Mouse (Mus musculus): ENCODE measurements at regions not wholly inside any gene's neighbourhood (a gene's known extent, or its start where the extent isn't known, plus 50 kb on each side); places are given as distances from the start of the nearest gene placed in this dataset.

DNA sequence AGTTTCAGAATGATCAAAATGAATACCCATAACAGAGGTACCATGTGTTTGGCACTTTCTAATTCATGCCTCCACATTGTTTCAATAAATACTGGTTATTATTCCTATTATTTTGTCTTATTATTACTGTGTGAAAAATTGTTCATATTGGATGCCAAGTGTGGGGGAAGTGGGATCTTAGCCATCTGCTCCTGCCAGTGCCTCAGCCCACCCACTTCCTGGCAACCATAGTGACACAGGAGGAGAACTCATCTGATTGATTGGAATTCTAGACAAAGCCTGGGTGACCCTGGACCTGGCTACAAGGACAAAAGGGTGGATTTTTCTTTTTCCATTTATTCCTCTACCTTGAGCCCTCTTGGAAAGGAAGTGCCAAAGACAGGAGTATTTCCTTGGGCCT, 2886.8 kb upstream of the Lrrc6 start:
- no peak for DNase-seq

DNA sequence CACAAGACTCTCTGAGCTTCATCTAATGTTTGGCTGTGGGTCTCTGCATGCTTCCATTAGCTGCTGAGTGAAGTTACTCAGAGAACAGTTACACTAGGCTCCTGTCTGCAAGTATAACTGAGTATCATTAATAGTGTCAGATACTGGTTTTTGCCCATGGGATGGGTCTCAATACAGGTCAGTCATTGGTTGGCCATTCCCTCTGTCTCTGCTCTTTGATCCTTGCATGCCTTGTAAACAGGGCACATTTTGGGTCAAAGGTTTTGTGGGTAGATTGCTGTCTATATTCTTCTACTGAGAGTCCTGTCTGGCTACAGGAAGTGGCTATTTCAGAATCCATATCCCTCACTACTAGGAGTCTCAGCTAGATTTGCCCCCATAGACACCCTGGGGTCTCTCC, 2864.7 kb upstream of the Lrrc6 start:
- no peak for DNase-seq

DNA sequence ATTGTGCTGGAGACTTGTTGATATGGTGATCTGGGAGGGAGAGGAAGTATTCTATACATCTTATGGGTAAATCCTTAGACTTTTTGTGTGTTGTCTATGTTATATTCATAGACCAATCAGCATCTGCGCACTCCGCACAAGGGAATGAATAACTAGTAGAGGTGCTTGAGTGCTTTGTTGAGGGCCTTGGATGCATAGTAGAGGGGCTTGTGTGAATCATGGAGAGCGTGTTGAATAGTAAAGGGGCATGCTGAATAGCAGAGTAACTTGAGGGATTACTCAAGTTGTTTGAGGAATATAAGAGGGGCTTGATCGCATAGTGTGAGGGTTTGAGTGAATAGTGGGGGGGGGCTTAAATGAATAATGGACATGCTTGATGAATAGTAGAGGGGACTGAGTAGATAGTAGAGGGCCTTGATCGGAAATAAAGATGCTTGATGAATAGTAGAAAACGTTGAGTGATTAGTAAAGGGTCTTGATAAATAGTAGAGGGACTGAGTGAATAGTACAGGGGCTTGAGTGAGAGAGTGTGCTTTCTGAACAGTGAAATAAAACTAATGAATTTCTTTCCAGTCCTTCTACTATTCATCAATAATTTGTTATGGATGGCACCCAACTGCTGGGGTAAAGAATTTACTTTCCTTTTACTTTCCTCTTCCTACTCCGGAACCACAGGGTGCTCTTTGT, 2849.5 kb upstream of the Lrrc6 start:
- no peak for DNase-seq

DNA sequence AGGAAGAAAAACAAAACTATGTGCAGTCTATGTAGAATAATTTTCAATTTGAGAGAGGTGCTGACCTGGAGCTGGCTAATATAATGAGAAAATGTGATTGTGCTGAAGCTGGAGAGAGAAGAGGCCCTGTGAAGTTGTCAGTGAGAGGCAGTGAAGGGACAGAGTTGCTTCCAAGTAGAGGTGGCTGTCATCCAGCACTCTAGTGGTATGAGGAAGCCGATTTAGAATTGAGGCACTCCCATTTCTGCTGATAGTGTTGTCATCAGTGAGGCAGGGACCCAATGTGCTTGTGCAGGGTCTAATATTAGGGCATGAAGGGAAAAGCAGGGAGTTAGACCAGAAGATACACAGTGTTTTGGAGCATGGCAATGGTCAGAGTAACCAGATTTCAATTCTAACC, 2845.4 kb upstream of the Lrrc6 start:
- no peak for DNase-seq

DNA sequence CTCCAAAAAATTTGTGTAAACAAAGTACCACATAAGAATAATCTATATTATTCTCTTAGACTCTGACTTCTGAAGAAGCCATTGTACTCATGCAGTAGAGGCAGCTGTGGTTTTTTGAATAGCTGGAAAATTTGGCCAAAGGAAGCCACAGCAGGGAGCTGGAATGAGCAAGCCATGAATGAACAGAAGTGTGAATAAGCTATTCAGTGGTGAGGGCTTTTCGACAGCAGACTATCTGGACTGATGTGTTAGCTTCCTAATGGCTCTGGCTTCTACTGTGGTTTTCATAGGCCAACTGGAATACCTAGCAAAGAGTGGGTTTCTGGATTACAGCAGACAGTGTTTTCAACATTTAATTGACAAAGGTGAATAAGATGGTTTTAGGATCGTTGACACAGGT, 2842.0 kb upstream of the Lrrc6 start:
- no peak for DNase-seq

DNA sequence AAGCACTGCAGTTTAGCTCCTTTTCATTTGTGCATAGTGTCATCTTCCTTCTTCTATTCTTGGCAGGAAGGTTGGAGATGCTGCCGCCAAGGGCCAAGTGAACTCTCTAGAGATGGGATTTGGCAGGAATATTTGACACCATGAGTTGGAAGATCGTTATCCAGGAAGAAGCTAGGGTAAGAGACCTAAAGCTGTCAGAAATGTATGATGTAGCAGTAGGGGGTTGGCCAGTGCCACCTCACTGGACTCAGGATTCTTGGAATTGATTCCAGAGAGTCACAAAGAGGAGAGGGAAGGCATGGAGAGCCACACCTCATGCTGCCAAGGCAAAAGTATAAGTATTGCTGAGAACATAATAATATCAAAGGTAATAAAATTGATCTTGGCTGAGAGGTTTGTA, 2835.8 kb upstream of the Lrrc6 start:
- DNase-seq: no peak

DNA sequence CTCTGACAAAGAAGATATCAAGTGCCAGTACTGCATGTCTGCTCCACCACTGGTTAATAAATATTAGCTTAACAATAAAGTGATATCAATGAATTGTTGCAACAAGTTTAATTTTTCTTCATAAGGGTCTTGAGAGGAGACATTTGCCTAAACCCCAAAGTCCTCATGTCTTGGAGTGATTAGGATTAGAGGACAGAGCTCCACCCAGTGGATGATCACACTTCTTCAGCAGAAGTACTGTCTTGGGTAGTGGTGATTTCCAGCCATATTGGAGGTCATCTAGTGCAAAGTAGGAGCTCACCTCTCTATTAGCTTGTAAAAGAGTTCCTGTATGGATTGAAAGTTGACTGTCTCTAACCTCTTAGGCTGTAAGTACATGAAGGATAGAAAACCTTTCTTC, 2825.8 kb upstream of the Lrrc6 start:
- no peak for DNase-seq

DNA sequence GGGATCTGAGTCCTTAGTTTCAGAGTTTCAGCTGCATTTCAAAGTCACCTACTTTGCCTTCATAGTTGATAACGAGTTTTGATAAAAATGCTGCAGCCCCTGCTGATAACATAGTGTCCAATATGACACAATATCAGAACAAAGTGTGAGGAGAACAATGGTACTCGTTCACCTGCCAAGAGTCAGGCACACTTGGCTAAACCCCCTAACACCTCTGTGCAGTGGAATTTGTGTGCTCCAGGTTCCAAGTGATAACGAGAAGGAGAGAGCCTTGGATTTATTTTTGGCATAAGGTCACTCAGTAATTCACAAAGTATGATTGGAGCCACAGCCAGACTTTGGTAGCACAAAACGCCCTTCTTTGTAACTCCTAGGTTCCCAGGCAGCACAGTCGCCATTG, 2802.4 kb upstream of the Lrrc6 start:
- no peak for DNase-seq

DNA sequence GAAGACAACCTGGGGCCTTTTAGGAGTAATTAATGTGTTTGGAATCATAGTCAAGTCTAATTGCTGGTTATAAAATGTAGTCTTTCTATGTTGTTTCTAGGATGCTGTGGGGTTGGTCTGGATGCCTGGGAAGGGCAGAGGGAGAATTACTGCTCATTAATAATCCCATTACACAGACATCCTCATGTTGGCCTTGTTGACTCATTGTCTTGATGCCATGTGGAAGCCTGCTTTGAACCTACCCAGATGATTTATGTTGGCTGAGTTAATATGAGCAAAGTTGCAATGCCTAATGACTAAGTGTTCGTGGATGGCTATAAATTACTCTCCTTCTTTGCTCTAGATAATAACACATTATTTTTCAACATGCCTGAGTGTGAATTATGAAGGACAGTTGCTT, 2790.6 kb upstream of the Lrrc6 start:
- DNase-seq: no peak

DNA sequence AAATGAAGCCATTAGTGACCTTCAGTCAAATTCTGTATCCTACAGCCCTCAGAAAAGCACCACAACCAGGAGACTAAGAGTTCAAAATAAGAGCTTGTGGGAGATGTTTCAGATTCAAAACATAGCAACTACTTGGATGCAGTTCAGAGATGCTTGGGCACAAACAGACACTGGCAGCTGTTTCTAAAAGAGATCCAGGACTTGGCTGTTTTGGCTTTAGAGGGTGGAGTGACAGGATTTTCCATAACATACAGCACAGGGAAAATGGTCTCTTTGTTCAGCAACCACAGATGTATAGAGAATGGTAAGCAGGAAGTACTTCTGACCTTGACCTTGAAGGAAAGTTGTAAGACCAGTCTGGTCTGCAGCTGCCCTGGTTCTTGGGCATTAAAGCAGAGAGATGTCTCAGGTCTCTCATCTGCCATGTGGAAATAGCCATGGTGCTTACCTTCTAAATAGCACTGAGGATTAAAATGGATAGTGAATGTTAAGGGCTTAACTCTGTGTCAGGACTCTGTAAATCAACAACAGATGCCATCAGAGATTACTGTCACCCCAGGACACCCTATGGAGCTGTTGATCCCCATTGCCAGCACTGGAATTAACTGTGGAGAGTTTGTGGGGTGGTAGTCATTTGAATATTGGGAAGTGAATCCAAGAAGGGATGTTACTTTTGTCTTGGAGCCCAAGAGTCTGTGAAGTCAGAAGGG, 2775.0 kb upstream of the Lrrc6 start:
- no peak for DNase-seq

DNA sequence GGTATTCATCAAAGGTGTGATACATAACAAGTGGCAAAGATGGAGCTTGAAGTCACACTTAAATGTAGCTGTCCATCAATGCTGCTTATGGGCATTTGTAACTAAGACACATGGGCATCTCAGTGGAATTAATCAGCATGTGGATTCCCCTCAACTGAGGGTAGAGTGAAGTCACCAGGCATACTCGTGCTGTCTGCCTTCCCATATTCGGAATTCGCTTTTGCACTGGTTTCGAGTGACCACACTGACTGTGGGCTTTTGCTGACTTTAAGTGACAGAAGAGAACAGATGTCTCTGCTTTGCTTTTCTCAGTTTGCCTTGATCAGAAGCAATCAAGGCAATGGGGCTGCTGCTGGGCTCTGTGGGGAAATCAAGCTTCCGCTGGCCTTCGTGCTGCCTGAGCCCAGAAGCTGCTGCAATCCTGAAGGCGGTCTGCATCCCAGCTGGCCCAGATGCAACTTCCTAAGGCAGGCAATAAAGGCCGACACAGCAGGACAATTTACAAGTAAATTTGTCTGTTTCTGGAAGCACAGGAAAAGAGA, 2773.6 kb upstream of the Lrrc6 start:
- peak; percentile 10 for DNase-seq

DNA sequence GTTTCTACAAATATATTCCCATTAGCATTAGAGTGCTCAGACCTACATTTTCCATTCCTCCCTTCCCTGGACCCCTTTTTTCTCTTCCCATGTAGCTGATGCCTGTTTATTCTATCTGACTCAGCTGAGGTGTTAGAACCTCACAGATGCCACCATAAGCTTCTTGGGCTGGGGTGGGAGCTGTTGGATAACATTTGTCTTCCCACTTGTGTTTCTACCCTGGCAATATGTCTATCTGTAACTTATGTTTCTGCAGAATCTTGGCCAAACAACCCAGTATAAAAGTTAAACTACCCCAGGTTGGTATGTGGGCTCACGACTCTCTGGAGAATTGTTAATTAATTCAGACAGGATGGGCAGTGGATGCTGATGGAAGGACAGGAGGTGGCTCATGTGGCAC, 2772.8 kb upstream of the Lrrc6 start:
- no peak for DNase-seq

DNA sequence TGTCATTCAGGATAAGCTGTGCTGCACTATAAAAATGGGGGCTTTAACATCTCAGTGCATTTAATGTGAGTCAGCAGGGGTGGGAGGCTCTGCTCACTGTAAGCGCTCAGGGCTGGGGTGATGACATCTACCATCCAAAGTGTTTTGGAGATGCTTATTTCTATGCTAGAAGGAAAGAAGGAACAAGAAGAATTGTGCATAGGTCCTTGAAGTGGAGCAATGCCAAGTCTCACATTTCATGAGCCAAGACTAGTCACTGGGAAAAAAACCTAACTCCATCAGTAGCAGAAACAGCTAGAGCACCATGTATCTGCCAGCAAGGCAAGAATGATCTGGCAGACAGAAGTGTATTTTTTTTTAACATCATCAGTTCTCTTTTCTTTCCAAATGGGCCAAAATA, 2761.2 kb upstream of the Lrrc6 start:
- DNase-seq: peak; percentile 32

DNA sequence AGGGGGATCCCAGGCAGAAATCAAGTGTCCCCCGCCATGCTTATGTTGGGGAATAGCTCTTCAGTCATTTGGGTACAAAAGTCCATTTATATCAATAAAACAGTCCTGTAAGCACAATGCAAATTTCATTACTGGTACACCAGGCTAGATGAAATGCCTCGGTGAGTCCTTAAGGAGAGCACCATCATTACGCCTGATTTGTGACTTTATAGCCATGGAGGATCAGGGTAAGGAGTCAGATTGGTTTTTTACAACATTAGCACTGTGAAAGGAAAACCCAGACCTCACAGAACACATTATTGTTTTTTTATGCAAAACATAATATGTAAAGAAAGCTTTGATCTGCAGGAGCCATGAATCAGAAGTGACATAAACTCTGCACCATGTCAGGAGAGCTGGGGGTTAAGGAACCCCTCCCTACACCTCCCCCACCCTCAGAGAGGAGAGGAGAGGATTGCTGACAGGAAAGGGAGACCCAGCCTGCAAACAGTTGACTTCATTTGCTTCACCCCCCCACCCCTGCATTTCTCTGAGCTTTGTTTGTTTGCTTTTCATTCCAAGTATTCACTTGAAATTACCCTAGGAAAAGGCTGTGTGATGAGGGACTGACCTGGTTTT, 2756.6 kb upstream of the Lrrc6 start:
- no peak for DNase-seq

DNA sequence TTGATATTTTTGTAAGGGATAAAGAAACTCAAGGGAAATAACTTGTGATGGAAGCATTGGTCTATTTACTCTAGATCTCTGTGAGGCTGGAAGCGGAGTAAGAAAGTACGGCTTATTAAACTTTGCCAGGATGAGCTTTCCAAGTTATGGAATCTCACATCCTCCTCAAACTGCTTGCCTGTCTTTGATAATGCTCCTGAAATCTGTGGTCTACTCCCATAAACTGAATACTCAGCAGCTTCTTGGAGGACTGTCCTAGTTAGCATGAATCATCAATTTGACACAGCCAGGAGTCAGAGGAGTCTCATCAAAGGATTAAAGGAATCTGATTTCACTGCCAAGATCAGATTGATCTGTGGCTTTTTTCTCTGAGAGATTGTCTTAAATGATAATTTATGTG, 2753.0 kb upstream of the Lrrc6 start:
- no peak for DNase-seq

DNA sequence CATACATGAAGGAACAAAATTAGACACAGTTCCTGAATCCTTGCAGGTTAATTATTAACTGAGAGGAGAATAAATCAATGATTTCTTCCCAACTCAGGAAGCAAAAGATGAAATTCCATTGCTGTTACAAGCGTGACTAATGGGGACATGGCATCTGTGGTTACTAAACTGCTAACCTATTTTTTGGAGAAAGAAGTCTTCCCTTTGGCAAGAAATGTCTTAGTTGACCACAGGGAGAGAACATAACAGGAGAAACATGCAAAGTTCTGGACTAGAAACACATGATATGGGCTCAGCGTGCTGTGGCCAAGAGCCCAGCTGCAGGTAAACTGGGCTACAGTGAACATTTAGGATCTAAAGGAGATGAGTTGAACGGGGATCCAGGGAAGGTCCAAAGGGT, 2751.4 kb upstream of the Lrrc6 start:
- no peak for DNase-seq

DNA sequence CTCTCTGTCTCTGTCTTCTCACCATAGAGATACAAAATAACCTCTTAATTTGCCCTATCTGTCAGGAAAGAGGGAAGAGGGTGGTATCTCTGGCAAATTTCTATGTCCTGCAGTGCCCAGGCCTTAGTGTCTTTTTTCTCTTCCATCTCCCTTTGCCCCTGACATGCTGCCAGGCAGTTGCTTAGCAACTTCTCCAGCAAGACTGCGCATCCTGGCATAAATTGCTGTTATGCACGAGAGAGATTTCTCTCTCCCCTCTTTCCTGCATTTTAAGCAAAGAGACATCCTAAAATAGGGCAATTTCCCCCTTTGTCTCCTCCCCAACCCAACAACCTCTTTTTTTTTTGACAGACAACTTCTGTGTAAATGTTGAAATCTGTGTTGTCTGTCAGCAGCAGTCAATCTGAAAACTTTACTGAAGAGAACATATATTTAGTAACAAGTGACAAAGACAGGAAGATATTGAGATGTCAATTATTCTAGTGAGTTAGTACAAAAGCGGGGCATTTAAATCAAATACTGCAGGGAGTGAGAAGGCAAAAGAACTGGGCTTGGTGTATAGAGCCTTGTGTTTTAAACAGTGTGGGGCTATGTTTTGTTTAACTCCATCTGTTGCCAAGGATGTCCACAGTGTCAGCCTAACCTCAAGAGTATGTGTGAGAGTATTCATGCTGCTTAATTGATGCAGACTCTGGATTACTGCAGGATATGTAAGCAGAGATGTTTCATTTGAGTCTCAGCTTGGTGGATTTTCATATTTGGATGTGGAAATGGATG, 2745.7 kb upstream of the Lrrc6 start:
- peak; percentile 28 for DNase-seq

DNA sequence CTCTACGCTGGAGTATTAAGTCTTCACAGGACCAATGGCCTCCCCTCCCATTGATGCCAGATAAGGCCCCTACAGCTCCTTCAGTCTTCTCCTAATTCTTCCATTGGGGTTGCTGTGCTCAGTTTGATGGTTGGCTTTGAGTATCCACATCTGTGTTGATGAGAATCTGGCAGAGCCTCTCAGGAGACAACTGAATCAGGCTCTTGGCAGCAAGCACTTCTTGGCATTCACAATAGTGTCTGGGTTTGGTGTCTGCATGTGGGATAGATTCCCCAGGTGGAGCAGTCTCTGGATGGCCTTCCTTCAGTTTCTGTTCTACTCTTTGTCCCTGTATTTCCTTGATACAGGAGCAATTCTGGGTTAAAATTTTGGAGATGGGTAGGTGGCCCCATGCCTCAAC, 2734.6 kb upstream of the Lrrc6 start:
- DNase-seq: peak; percentile 22

DNA sequence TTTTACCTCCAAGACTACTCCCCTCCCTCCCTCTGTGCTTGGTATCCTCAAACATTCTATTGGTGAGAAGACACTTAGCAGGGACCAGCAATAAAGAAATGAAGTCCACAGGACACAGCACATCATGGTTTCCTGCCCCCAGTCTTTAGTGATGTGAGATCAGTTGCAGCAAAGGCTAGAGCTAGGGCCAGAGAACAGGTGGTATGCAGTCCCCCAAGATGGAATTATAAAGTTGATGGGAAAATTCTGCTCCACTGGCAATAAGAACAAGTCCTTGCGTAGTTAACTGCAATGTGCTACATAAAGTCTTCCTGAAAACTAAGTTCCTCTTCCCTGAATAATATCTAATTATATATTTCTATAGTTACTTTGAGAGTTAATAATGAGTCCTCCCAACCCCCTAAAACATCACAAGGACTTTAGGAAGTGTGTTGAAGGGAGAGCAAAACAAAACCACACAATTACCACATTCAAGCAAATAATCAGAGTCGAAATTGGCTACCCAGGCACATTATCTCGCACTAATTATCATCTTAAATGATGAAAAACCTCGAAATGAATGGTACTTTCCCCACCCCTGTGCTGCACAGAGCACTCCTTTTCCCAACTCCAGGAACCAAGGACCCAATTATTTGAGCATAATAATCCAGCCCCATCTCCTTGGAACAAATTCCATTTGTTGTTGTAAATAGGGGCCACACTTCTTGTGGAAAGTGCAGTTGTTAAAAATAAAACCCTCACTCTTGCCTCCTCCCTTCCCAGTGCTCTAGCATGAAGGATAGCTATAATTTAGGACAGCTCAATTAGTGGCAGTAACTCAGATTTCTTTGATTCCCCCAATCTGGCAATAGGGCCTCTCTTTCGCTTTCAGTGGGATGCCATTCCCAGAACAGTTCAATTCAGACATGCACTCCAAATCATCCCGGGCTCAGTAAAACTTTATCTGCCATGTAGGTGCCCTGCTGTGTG, 2724.2 kb upstream of the Lrrc6 start:
- DNase-seq: no peak

DNA sequence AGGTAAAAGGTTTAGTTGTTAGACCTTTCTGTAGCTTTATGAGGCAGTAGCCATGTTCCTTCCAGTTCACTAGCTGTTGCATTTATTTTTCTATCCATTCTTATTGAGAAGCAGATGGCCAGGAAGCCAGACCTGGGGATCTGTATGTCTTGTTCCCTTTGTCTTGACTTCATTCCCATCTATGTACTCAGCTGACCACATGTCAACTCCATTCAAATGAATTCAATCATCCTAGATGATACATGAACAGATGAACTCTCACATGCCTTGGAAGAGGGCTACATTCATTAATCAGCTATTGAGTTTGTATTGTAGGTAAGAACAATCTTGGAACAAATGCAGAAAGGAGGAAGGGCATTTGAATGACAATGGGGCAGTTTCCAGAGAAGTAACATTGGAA, 2722.7 kb upstream of the Lrrc6 start:
- DNase-seq: no peak

DNA sequence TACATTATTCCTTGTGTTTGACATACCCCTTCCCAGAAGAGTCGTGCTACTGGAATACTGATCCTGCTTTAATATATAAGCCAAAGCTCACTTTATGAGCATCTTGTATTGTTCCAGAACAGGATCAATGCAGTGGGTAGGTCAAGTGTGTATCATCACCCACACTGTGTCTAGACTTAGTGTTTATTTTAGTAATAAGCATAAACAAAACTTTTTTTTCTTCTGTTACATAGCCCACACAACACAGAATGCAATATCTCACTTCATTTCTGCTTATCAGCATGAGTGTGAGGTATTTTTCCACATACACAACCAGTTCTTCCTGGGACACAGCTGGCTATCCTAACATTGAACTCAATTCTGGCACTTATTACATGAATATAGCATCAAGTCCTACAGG, 2721.7 kb upstream of the Lrrc6 start:
- no peak for DNase-seq

All from right cerebral cortex, postnatal 25 days (tissue).